Mouse (Mus musculus) monocyte, adult 5-6 weeks (primary cell): ENCODE results near the gene Vps4b. TPM values are rescaled to one million over a fixed set of nuclear protein-coding genes. Genes with fewer than 3 reads are reported as not detected.
"Not testable (repeated sequence)": the region's sequence is repeated elsewhere in the genome, so short reads cannot be mapped to it uniquely, and the experiment has no call there.

ENCODE experiments used
- ATAC-seq: fragments of 153-309, 156-312 bp; replicated peaks from 2 replicates; pipeline ENCODE4 v1.8.0; 2017; ENCODE audit warnings: mild to moderate bottlenecking; ENCODE audit not compliant: low TSS enrichment, insufficient number of reproducible peaks, severe bottlenecking, poor library complexity, low FRiP score
- total RNA-seq: library from RNA; stranded (forward); fragments of 200-1000, 200-491, 200-594 nt; gene quantifications from 3 replicates; pipeline ENCODE4 v1.2.3, GENCODE M21; 2017

Vps4b gene
- total RNA-seq, 1 experiment from 2014 or later, result 181 TPM

DNA sequence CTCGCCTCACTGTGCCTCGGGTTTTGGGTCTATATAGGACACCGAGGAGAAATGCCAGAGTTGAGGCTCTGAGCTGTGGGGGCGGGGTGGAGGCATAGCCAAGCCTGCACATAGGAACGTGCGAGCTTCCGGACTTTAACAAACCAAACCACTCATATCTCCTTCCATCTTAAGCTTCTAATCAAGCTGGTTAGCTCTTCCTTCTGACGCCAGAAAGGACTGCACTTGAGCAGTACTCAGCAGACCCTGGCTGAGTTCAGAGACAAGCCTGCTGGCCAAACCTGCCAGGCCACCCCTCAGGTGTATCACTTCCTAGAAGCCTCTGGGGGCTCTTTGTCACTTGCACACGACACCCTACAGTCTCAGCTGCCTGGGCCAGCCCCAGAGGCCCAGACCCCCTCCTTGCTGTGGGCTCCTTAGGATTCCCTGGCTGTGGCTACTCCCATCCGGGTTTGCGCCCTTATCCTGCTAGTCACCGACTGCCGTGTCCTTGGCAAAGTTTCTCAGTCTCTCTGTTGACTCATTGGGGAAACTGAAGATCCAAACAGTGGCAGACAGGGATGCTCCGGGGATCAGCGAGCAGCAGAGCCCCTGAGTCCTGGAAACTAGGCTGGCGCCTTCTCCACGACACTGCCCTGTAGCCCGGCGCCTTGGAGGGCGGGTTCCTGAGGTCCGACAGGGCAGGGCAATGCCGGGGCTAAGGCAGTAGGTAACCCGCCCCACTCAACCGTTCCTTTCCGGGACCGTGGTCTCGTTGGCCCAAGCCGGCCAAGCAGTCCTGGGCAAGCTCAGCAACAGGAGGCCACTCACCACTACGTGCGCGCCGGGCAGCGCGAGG lies 37.6 kb downstream of the Vps4b start:
- ATAC-seq, result peak; percentile 12; the same call in 1 of the 2 replicates

DNA sequence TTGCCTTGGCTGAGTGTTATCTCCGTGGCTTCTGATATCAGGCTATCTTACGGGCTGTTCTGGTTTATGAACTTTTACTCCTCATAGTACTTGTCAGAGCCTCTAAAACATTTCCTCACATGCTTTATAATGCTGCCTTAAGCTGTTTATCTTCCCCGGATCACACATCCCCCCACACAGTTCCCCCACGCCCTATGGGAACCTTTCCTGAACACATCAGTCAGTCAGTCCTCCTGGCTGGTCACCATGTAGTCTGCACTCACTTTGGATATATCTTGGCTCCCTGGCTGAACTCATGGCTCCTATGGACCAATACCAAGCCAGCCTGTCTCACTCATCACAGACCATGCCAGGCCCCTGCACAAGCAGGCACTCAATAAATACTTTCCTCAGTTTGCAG lies 39.9 kb downstream of the Vps4b start:
- no peak for ATAC-seq

DNA sequence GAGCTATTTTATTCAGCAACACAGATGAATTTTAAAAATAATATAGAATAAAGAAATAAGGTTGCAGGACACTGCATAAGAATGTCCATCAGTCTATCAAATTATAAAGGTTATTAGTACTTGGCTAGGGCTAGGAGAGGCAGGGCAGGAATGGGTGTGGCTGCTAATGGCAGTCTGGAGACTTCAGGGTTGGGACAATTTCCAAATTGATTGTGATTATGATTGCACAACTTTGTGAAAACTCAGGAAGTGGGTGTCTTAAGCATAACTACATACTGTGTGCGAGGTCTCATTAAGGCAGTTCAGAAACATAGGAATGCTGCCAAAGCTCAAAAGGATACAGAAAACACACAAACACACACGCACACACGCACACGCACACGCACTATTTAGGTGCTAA lies 44.5 kb downstream of the Vps4b start:
- no peak for ATAC-seq

DNA sequence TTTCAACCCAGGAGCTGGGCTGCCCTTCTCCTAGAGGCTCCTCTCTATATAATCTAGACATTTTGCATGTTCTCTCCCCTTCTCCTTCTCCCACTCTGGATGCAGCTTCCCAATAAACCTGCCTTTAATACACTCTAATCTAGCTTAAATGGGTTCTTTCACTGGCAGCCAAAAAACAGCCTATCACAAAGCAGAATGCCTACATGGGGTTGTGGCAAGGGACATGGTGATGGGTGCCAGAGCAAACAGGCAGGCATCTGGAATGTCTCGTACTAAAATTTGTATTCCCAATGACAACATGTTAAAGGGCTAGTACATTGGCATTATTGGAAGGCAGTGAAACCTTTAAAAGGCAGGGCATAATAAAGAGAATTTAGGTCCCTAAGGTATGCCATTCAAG lies 45.9 kb downstream of the Vps4b start:
- ATAC-seq, result no peak

DNA sequence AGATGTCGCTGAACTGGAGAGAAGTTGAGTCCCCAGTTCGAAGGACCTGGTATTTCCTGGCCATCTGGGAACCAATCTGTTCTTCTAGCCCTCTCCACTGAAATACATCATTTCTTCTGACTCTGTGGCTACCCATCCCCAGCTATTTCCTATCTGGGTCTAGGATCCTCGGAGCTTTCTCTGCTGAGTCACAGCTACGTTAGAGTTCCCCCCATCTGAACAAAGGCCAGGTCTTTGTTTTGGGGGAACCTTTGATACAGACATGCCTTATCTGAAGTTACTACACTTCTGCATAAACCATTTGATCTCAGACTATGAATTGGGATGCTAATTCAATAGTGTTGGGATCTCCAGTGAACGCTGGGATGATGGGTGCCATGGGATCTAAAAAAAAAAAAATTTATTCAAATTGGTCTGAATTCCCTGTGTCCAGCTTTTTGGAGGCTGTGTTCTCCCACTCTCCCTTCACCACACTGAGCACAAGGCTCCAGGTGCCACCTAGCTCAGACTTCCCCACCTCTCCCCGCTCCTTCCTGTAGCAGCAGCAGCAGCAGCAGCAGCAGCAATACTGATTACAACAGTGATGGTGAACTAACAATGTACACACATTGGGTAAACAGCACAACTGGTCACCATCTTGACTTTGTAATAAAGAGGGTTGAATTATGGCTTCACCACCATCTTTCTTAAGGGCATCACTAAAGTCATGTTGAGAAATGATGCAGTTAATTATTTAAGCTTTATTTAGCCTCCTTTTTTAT lies 47.8 kb downstream of the Vps4b start:
- no peak for ATAC-seq

DNA sequence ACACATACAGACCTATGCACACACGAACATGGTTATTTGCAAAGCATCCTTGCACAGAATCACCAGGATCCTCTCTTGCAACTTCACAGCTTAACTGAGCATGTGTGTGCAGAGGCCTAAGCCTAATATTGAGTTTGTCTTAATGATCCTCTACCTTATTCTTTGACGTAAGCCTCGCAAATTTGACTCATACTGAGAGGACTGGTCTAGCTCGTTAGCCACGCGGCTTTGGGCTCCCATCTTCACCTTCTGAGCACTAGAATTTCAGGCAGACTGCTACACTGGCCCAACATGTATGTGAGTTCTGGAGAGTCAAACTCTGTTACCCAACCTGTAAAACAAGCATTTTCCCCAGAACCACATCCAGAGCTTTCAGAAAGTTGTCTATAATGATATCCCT lies 53.5 kb downstream of the Vps4b start:
- no peak for ATAC-seq

DNA sequence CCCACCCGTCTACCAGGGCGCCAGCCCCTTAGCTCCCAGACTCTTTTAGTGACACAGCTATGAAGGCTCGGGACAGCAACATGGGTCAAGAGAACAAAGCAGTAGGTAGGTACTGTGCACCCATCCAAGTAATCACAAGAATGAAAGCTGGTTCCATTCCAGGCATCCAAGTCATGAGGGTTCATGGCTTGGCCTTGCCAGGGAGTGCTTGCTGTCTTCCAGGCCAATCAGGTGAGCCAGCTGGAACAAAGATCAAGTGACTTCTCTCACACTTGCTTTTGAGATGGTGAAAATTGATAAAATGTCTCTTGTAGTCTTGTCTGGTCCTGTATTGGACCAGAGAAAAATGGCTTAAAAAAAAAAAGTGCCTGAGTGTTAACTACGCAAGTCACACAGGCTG lies 55.8 kb downstream of the Vps4b start:
- ATAC-seq, result no peak

DNA sequence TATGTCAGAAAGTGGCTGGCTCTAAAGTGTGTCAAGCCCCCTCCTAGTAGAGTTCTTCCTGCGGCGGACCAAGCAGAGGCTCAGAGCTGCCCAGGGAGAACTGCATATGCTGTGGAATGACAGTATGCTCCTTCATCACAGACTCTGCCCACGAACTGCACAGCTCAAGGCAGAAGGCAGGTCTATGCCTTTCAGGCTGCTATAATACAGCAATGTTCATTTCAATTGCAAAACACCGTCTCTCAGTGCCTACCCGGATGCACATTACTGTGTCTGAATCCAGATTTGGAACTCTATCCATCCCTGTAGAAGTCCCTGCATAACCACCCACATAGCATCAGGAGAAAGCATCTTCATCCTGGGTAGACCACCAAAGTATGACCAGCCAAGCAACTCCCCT lies 56.7 kb downstream of the Vps4b start:
- ATAC-seq, result no peak

DNA sequence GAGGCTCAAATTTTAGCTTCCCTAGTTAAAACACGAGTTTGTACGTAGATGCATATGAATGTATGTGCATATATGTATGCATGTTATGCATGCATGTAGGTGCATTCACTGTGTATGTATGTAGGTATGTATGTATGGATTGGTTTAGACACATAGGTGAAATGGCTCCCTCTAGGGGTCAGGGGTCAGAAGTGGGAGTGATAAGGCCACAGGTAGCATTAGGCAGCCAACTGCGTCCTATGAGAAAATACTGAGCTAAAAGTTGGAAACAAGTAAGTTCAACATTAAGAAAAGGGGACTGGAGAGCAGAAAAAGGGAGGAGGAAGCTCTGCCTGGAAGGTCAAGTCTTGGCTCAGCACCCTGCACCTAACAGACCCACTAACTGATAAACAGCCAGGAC lies 58.4 kb downstream of the Vps4b start:
- ATAC-seq, result no peak

DNA sequence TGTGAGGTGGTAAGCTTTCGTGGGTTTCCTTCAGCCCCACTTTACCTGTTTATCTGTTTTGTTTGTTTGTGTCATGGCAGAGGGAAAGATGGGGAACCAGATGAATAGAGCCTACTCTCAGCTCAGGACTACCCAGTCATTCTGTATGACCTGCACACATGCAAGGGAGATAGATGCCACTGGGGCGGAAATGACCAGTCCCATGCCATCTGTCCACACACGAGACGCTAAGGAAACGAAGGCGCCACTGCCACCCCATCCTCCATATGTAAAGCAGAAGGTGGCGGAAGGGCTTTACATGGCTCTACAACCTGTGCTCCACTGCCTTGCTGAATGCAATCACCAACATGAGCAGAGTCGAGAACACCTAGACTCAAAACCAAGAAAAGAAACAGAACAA lies 60.3 kb downstream of the Vps4b start:
- ATAC-seq, result no peak

DNA sequence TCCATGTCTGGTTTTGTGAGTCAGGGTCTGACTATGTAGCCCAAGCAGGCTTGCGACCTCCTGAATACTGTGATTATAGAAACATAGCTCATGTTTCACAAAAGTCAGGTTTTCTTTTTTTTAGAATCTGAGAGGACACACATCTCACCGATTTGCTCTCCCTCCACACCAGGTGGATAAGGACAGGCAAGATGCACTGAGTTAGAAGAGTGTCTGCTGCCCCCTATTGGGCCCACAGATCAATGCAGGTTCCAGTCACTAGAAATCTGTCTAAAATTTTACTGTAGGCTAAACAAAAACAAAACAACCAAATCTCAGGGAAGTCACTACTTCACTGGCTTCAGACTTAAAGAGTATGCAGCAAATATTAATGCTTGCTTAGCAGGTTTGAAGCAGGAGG lies 60.9 kb downstream of the Vps4b start:
- 0 out of 2 replicates have a peak, but pooled peaks have one; percentile 58 for ATAC-seq

DNA sequence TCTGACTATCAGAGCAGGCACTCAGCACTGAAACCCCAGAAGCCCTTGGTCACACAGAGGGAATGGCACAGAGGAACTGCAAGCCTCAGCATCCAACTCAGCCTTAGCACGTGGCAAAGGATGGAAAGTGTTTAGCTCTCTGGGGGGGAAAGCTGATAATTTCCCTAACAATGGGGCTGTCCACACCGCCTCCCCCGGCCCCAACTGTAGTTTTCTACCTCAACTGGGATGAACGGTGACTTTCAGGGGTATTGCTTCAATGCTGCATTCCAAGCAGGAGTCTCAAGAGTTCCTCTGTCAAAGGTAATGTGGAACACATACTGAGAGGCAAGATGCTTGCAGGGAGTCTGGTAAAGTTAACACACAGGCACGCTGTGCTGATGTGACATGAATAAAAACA lies 74.5 kb downstream of the Vps4b start:
- no peak for ATAC-seq

DNA sequence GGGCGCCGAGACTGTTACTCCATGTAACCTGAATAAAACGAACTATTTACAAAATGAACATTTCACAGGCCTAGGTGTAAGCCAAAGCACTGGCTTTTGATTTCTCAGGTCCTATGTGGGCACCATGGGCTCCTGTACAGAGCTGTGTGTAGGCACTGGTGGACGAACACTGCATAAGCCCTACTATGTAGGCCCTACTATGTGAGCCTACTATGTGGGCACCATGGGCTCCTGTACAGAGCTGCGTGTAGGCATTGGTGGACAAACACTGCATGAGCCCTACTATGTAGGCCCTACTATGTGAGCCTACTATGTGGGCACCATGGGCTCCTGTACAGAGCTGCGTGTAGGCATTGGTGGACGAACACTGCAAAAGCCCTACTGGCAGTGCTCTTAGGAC lies 78.8 kb downstream of the Vps4b start:
- ATAC-seq, result not testable (repeated sequence)

DNA sequence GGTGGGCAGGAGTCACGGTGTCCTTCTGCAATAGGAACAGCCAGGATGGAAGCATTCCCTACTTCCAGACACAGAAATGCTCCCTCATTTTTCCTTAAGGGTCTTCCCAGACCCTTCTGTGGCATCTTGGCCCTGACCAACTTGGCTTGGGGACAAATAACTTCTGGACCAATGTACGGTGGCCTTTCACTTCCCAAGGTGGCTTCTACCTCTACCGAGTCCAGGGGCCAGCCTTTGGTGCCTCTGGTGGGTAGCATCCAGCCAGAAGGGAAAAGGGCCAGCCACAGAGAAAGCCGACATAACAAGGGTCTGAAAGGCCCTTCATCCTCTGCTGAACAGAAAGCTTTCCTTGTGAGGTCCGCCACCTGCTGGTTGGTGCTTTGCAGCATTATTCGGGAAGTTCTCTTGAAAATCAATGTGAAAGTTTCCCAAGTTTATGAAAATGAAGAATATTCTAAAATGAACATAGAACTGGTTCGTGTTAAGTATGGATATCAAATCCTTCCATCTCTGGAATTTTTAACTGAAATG lies 79.4 kb downstream of the Vps4b start:
- no peak for ATAC-seq

DNA sequence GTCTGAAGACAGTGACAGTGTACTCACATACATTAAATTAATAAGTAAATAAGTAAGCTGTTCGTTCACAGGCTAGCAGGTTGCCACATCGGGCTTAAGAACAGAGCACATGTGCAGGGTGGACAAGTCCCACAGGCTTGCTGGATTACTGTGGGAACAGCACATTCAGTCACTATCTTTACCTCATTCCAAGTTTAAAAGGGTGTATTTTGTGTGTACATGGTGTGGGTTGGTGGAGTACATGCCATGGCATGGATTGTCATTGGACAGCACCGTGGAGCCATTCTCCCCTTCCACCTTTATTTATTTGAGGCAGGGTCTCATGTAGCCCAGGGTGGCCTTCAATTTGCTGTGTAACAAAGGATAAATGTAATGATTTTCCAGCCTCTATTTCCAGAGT lies 80.4 kb downstream of the Vps4b start:
- ATAC-seq, result no peak

DNA sequence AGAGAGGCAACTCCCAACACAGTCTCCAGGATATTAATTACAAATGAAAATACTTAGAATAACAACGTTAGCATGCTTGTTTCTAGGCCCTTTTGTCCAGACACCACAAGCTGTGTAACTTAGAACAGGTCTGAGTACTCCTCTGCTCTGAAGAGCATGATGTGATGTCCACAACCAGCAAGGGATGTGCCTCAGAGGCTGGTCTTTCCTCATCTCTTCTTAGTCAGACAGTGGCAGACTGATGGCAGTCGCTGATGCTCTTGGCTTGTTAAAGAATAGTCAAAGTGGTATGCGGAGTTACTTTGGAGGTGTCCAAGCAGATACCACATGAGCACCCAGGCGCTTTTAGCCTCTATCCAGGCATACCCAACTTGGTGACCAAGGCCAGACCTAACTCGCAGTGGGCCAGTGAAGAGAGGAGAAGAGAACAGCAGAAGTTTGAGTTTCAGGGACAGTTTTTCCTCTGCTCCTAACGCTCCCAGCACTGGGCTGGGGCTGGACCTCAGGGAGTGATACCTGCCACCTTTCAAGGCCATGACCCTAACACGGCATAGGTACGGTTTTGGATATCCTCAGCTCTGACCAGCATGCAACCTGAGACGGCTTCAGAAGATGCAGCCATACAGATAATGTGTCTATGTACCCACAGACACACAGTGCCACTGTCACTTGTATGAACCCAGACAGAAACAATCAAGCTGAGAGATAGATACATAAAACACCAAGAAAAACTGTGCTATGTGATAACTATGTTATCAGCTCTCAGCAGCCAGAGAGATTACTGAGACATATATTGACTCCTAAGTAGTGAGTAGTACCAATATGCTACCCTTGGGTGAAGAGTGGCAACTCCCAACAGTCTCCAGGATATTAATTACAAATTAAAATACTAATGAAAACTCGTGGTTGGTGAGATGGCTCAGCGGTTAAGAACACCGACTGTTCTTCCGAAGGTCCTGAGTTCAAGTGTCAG lies 81.1 kb downstream of the Vps4b start:
- ATAC-seq, result no peak

DNA sequence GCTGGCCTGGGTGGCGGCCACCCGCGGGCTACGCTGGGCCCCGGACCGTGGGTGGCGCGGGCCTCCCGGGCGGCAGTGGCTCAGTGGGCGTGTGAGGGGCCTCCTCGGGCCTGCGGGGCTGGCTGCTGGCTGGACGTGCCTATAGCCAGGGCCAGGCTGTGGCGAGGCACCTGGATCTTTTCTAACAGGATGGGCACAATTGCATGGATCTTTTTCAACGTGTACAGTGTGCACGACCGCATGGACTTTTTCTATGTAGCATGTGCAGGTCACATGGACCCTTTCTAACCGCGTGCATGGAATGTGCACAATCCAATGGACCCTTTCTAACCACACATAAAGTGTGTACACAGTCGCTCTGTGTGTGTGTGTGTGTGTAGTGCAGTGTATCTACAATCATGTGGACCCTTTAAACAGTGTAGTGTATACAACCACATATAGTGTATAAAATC lies 82.0 kb downstream of the Vps4b start:
- ATAC-seq, result peak; percentile 13; the same call in 1 of the 2 replicates
